Comparison of ENCODE assay signal across 15 mouse cellular contexts in genomic region chr13:48763701-48764245, GRCm38 (mm10).
"Had no signal": no experiment of that assay in that cellular context is flagged by ENCODE, and none has a peak within 500 bp of the region (broad histone marks: within the 10 kb centered on the region; RNA-seq: fewer than 3 reads in every experiment).

No protein-coding gene starts in this region.

- H3K4me1 ChIP-seq: kidney, embryonic 15.5 days; megakaryocyte, embryonic 14.5 days; neural tube, embryonic 12.5 days had no signal

- H3K9me3 ChIP-seq: kidney, embryonic 15.5 days; limb, embryonic 10.5 days; megakaryocyte, embryonic 14.5 days; neural tube, embryonic 12.5 days had no signal

- H3K4me3 ChIP-seq: kidney, embryonic 15.5 days; left cerebral cortex, adult 2 months; limb, embryonic 10.5 days; megakaryocyte, embryonic 14.5 days; neural tube, embryonic 12.5 days had no signal

- H3K27me3 ChIP-seq: neural tube, embryonic 12.5 days had no signal

- H3K9ac ChIP-seq: kidney, embryonic 15.5 days; lung, embryonic 14.5 days; neural tube, embryonic 12.5 days had no signal

- H3K36me3 ChIP-seq: kidney, embryonic 15.5 days; limb, embryonic 10.5 days; neural tube, embryonic 12.5 days had no signal

- DNase-seq: kidney, adult 2 months; kidney, postnatal 14 days; lung, embryonic 14.5 days; lung, postnatal 10 days; lung, postnatal 4 days; right cerebral cortex, postnatal 4 days; spleen, adult 18-20 months; thymus, adult 18-20 months; thymus, postnatal 14 days had no signal

- H3K4me2 ChIP-seq: kidney, embryonic 15.5 days; liver, embryonic 11.5 days; lung, embryonic 14.5 days; neural tube, embryonic 12.5 days had no signal

- H3K27ac ChIP-seq: kidney, embryonic 15.5 days; left cerebral cortex, adult 2 months; limb, embryonic 10.5 days; neural tube, embryonic 12.5 days had no signal
